Mouse (Mus musculus) liver, embryonic 14 days (tissue): ENCODE data around the gene Coq7. TPM values are rescaled to one million over a fixed set of nuclear protein-coding genes. Genes with fewer than 3 reads are reported as not detected.

Source experiments
- polyA plus RNA-seq: library from polyadenylated mRNA; depleted of rRNA; stranded (reverse); fragments of >200 nt; gene quantifications from 2 replicates; pipeline ENCODE4 v1.2.3, GENCODE M21; 2012; rRNA removed

The Coq7 gene
- polyA plus RNA-seq: 34.4 and 35.7 TPM in 2 replicates

GRCm38 (mm10) chr7:118533178-118533578, at the start of gene Coq7:
Gene Coq7 (minus strand): TSS chr7:118533356.

GRCm38 (mm10) chr7:118491431-118492147, 41.6 kb downstream of the Coq7 start, which contains the start of gene Itpripl2:
Gene Itpripl2 (minus strand): TSS chr7:118491975.

Other genes with a start within 250 kb of the Coq7 start
- 0.07 TPM in 2 replicates for gene Syt17, start 85.1 kb downstream of the Coq7 start, polyA plus RNA-seq
- 1.3 and 1.7 TPM in 2 replicates for gene Itpripl2, start 41.4 kb downstream of the Coq7 start, polyA plus RNA-seq
- gene Tmc7, start 51.4 kb upstream of the Coq7 start, polyA plus RNA-seq: 0.13 and 0.19 TPM in 2 replicates
- gene Tmc5, start 63.9 kb upstream of the Coq7 start, polyA plus RNA-seq: 0.01 TPM in 1 of 2 replicates, not detected in the other
- 26.3 and 30.1 TPM in 2 replicates for gene Gde1, start 172.4 kb upstream of the Coq7 start, polyA plus RNA-seq
- 13.4 and 16.2 TPM in 2 replicates for gene Ccp110, start 179.2 kb upstream of the Coq7 start, polyA plus RNA-seq
- gene Vps35l, start 206.9 kb upstream of the Coq7 start, polyA plus RNA-seq: 20.6 and 26.5 TPM in 2 replicates